Mouse (Mus musculus) MEL (cell line): ENCODE data around the gene Bend4. TPM values are rescaled to one million over a fixed set of nuclear protein-coding genes. Genes with fewer than 3 reads are reported as not detected.

Experiments used
- DNase-seq: peaks from one replicate; pipeline ENCODE4 v3.0.0; 2011; ENCODE audit warnings: low read depth, low spot score
- H3K27ac ChIP-seq: 2 replicates; pipeline ENCODE4 v1.5.1; 2012; ENCODE audit warnings: low read depth, mild to moderate bottlenecking, control low read depth, low read length, moderate library complexity; ENCODE audit not compliant: control insufficient read depth
- H3K27me3 ChIP-seq, 2 experiments: fragments of 150-350 bp in 1 of 2; sonication (generic) in 1 of 2; 2 replicates each; pipeline ENCODE4 v1.6.1; 2012; ENCODE audit warnings: low read length in 2 of 2, mild to moderate bottlenecking in 2 of 2, improper control_type of control experiment in 1 of 2, moderate library complexity in 1 of 2; ENCODE audit not compliant: insufficient read depth in 2 of 2, control insufficient read depth in 1 of 2
- H3K36me3 ChIP-seq, 2 experiments: 2 replicates each; pipeline ENCODE4 v1.6.1; 2012 to 2014; ENCODE audit warnings: low read length in 2 of 2, improper control_type of control experiment in 1 of 2, inconsistent platforms in 1 of 2, mild to moderate bottlenecking in 1 of 2; ENCODE audit not compliant: insufficient read depth in 2 of 2, control insufficient read depth in 1 of 2
- H3K4me1 ChIP-seq, 2 experiments: fragments of 150-350 bp in 1 of 2; sonication (generic) in 1 of 2; 2 replicates each; pipeline ENCODE4 v1.6.1; 2012; ENCODE audit warnings: low read length in 2 of 2, improper control_type of control experiment in 1 of 2, mild to moderate bottlenecking in 1 of 2; ENCODE audit not compliant: insufficient read depth in 2 of 2, control insufficient read depth in 1 of 2
- H3K4me3 ChIP-seq, 2 experiments: fragments of 150-350 bp in 1 of 2; sonication (generic) in 1 of 2; 2 replicates each; pipeline ENCODE4 v1.5.1; 2012; ENCODE audit warnings: low read depth in 2 of 2, low read length in 2 of 2, mild to moderate bottlenecking in 2 of 2, moderate library complexity in 2 of 2, control low read depth in 1 of 2, improper control_type of control experiment in 1 of 2; ENCODE audit not compliant: control insufficient read depth in 1 of 2, insufficient read depth in 1 of 2
- H3K79me2 ChIP-seq: 2 replicates; pipeline ENCODE4 v1.6.1; 2012; ENCODE audit warnings: mild to moderate bottlenecking, low read length, moderate library complexity; ENCODE audit not compliant: control insufficient read depth, poor library complexity, insufficient read depth
- H3K9ac ChIP-seq: 2 replicates; pipeline ENCODE4 v1.6.1; 2012; ENCODE audit warnings: low read depth, mild to moderate bottlenecking, control low read depth, low read length, moderate library complexity; ENCODE audit not compliant: control insufficient read depth, poor library complexity, severe bottlenecking
- H3K9me3 ChIP-seq: fragments of 150-350 bp; sonication (generic); replicated peaks from 2 replicates; pipeline ENCODE4 v1.6.1; 2012; ENCODE audit warnings: mild to moderate bottlenecking, low read length, improper control_type of control experiment, moderate library complexity; ENCODE audit not compliant: insufficient read depth
- BHLHE40 ChIP-seq: IDR thresholded peaks from 2 replicates; pipeline ENCODE4 v1.6.1; 2012; ENCODE audit warnings: low read depth, mild to moderate bottlenecking, inconsistent platforms, low read length, improper control_type of control experiment, borderline replicate concordance
- CHD2 ChIP-seq: IDR thresholded peaks from 2 replicates; pipeline ENCODE4 v1.6.1; 2011; ENCODE audit warnings: low read length, improper control_type of control experiment
- E2F4 ChIP-seq: IDR thresholded peaks from 2 replicates; pipeline ENCODE4 v1.6.1; 2011; ENCODE audit warnings: low read depth, low read length, improper control_type of control experiment, borderline replicate concordance
- ELF1 ChIP-seq: IDR thresholded peaks from 2 replicates; pipeline ENCODE4 v1.6.1; 2014; ENCODE audit warnings: low read depth, mild to moderate bottlenecking, inconsistent platforms, low read length, improper control_type of control experiment, moderate library complexity
- EP300 ChIP-seq, 2 experiments: IDR thresholded peaks; 2 replicates each; pipeline ENCODE4 v1.6.1; 2011; ENCODE audit warnings: improper control_type of control experiment in 2 of 2, low read length in 2 of 2, low read depth in 1 of 2, mild to moderate bottlenecking in 1 of 2
- ETS1 ChIP-seq: IDR thresholded peaks from 2 replicates; pipeline ENCODE4 v1.6.1; 2012; ENCODE audit warnings: low read depth, mild to moderate bottlenecking, inconsistent platforms, low read length, improper control_type of control experiment, moderate library complexity
- GABPA ChIP-seq: IDR thresholded peaks from 2 replicates; pipeline ENCODE4 v1.6.1; 2012; ENCODE audit warnings: low read depth, mild to moderate bottlenecking, inconsistent platforms, low read length, improper control_type of control experiment, moderate library complexity
- JUND ChIP-seq: IDR thresholded peaks from 2 replicates; pipeline ENCODE4 v1.6.1; 2011; ENCODE audit warnings: low read depth, mild to moderate bottlenecking, improper control_type of control experiment, low read length
- KAT2A ChIP-seq: conservative IDR thresholded peaks from 2 replicates; pipeline ENCODE4 v1.6.1; 2012; ENCODE audit warnings: low read depth, low read length, improper control_type of control experiment, inconsistent platforms
- MAFK ChIP-seq: IDR thresholded peaks from 2 replicates; pipeline ENCODE4 v1.6.1; 2011; ENCODE audit warnings: low read depth, mild to moderate bottlenecking, low read length, improper control_type of control experiment, borderline replicate concordance
- MAZ ChIP-seq: IDR thresholded peaks from 2 replicates; pipeline ENCODE4 v1.6.1; 2012; ENCODE audit warnings: low read depth, mild to moderate bottlenecking, inconsistent platforms, low read length, improper control_type of control experiment
- MEF2A ChIP-seq: IDR thresholded peaks from 2 replicates; pipeline ENCODE4 v1.6.1; 2014; ENCODE audit warnings: low read depth, mild to moderate bottlenecking, inconsistent platforms, low read length, improper control_type of control experiment; ENCODE audit not compliant: poor library complexity, insufficient replicate concordance, severe bottlenecking; ENCODE audit errors: extremely low read depth
- MXI1 ChIP-seq: IDR thresholded peaks from 2 replicates; pipeline ENCODE4 v1.6.1; 2011; ENCODE audit warnings: mild to moderate bottlenecking, low read depth, low read length, improper control_type of control experiment
- NELFE ChIP-seq: IDR thresholded peaks from 2 replicates; pipeline ENCODE4 v1.6.1; 2011; ENCODE audit warnings: low read depth, low read length, improper control_type of control experiment
- POLR2A ChIP-seq, 2 experiments: IDR thresholded peaks; 2 replicates each; pipeline ENCODE4 v1.6.1; 2011 to 2012; ENCODE audit warnings: low read length in 2 of 2, mild to moderate bottlenecking in 2 of 2, control low read depth in 1 of 2, improper control_type of control experiment in 1 of 2, low read depth in 1 of 2, moderate library complexity in 1 of 2; ENCODE audit not compliant: control insufficient read depth in 1 of 2, insufficient read depth in 1 of 2, poor library complexity in 1 of 2
- POLR2AphosphoS2 ChIP-seq: IDR thresholded peaks from 2 replicates; pipeline ENCODE4 v1.6.1; 2011; ENCODE audit warnings: low read length, improper control_type of control experiment
- POLR2AphosphoS5 ChIP-seq: IDR thresholded peaks from 2 replicates; pipeline ENCODE4 v1.6.1; 2012; ENCODE audit warnings: low read depth, borderline replicate concordance, mild to moderate bottlenecking, inconsistent platforms, low read length, moderate library complexity, mixed read lengths
- SIN3A ChIP-seq: IDR thresholded peaks from 2 replicates; pipeline ENCODE4 v1.6.1; 2012; ENCODE audit warnings: low read length, improper control_type of control experiment, inconsistent platforms
- SMC3 ChIP-seq: IDR thresholded peaks from 2 replicates; pipeline ENCODE4 v1.6.1; 2011; ENCODE audit warnings: low read depth, low read length, improper control_type of control experiment
- TAL1 ChIP-seq: IDR thresholded peaks from 2 replicates; pipeline ENCODE4 v1.6.1; 2012; ENCODE audit warnings: mild to moderate bottlenecking, inconsistent platforms, low read length, moderate library complexity, mixed read lengths
- TCF12 ChIP-seq: IDR thresholded peaks from 2 replicates; pipeline ENCODE4 v1.6.1; 2014; ENCODE audit warnings: low read depth, mild to moderate bottlenecking, inconsistent platforms, low read length, improper control_type of control experiment, moderate library complexity
- UBTF ChIP-seq: IDR thresholded peaks from 2 replicates; pipeline ENCODE4 v1.6.1; 2012; ENCODE audit warnings: low read depth, mild to moderate bottlenecking, inconsistent platforms, low read length, improper control_type of control experiment, moderate library complexity, borderline replicate concordance; ENCODE audit not compliant: insufficient read depth
- USF2 ChIP-seq, 2 experiments: IDR thresholded peaks; 2 replicates each; pipeline ENCODE4 v1.6.1; 2011 to 2012; ENCODE audit warnings: improper control_type of control experiment in 2 of 2, low read length in 2 of 2, borderline replicate concordance in 1 of 2, inconsistent platforms in 1 of 2, low read depth in 1 of 2, mild to moderate bottlenecking in 1 of 2; ENCODE audit not compliant: insufficient read depth in 1 of 2
- ZC3H11A ChIP-seq: IDR thresholded peaks from 2 replicates; pipeline ENCODE4 v1.6.1; 2012; ENCODE audit warnings: low read depth, mild to moderate bottlenecking, inconsistent platforms, low read length, improper control_type of control experiment
- ZKSCAN1 ChIP-seq: IDR thresholded peaks from 2 replicates; pipeline ENCODE4 v1.6.1; 2012; ENCODE audit warnings: low read depth, mild to moderate bottlenecking, inconsistent platforms, low read length, improper control_type of control experiment, moderate library complexity
- polyA plus RNA-seq, 2 experiments: library from polyadenylated mRNA; stranded (reverse) in 1 of 2; unstranded in 1 of 2; fragments of >175 nt in 1 of 2; fragments of >200 nt in 1 of 2; gene quantifications; 2 replicates each; pipeline versions ENCODE4 v1.2.1 to v1.2.4; 2012; ENCODE audit warnings: low replicate concordance in 2 of 2, low read depth in 1 of 2; ENCODE audit not compliant: insufficient read length in 2 of 2, insufficient read depth in 1 of 2, missing spikeins in 1 of 2
- total RNA-seq: library from RNA; depleted of rRNA; stranded (reverse); fragments of 300-350 nt; gene quantifications from 2 replicates; pipeline ENCODE4 v1.2.3, GENCODE M21; 2012

Gene Bend4
- total and polyA plus RNA-seq, 3 experiments: not detected

GRCm38 (mm10) chr5:67411475-67411874 is 16.6 kb downstream of the Bend4 start:
- H3K4me3 ChIP-seq: no peak overlapping the region
- H3K36me3 ChIP-seq: no peaks in the 10 kb centered on the region
- H3K9me3 ChIP-seq: no peaks in the 10 kb centered on the region

GRCm38 (mm10) chr5:67410426-67410825 is 17.7 kb downstream of the Bend4 start:
- no peak overlapping the region for H3K4me3 ChIP-seq
- TF ChIP-seq MEF2A (no peak), POLR2A (IDR thresholded peaks at IDR 0.05; ENCODE audit: control insufficient read depth in 1 of 2, insufficient read depth in 1 of 2, low read depth in 1 of 2, low read length in 2 of 2, poor library complexity in 1 of 2) (no peak), ELF1 (no peak), USF2 (IDR thresholded peaks at IDR 0.05; ENCODE audit: borderline replicate concordance in 1 of 2, insufficient read depth in 1 of 2, low read depth in 1 of 2, low read length in 2 of 2) (no peak), POLR2AphosphoS5 (no peak), GABPA (no peak), MAFK (no peak), CHD2 (no peak), SMC3 (no peak), SIN3A (no peak), EP300 (IDR thresholded peaks at IDR 0.05; ENCODE audit: low read depth in 1 of 2, low read length in 2 of 2) (no peak), E2F4 (no peak)
- no peak for DNase-seq
- no peaks in the 10 kb centered on the region for H3K9me3 ChIP-seq
- H3K27me3 ChIP-seq: no peaks in the 10 kb centered on the region
- no peaks in the 10 kb centered on the region for H3K79me2 ChIP-seq
- H3K4me1 ChIP-seq: no peaks in the 10 kb centered on the region
- H3K9ac ChIP-seq: no peak overlapping the region
- no peak overlapping the region for H3K27ac ChIP-seq
- H3K36me3 ChIP-seq: no peaks in the 10 kb centered on the region

More at GRCm38 (mm10) chr5:67411475-67411874, 16.6 kb downstream of the Bend4 start:
- Histone ChIP-seq H3K27ac (no peak overlapping the region), H3K4me1 (no peaks in the 10 kb centered on the region), H3K79me2 (no peaks in the 10 kb centered on the region), H3K27me3 (no peaks in the 10 kb centered on the region)
- no peak for DNase-seq
- no peak for TF ChIP-seq MXI1
- TF ChIP-seq TAL1: no peak
- no peak for TF ChIP-seq TCF12
- no peak for TF ChIP-seq ETS1
- TF ChIP-seq UBTF: no peak
- no peak for TF ChIP-seq POLR2A (IDR thresholded peaks at IDR 0.05; ENCODE audit: control insufficient read depth in 1 of 2, insufficient read depth in 1 of 2, low read depth in 1 of 2, low read length in 2 of 2, poor library complexity in 1 of 2)
- no peak for TF ChIP-seq ZKSCAN1
- TF ChIP-seq JUND: no peak
- TF ChIP-seq BHLHE40: no peak
- no peak for TF ChIP-seq KAT2A
- TF ChIP-seq EP300 (IDR thresholded peaks at IDR 0.05; ENCODE audit: low read depth in 1 of 2, low read length in 2 of 2): no peak
- no peak for TF ChIP-seq MAZ
- no peak for TF ChIP-seq ZC3H11A
- no peak for TF ChIP-seq NELFE
- no peak for TF ChIP-seq GABPA
- TF ChIP-seq POLR2AphosphoS2: no peak
- TF ChIP-seq, all 39 proteins: peak for 0
- no peak overlapping the region for H3K9ac ChIP-seq
